Mouse (Mus musculus) adrenal gland, postnatal 10 days (tissue): Measurements from ENCODE around the gene Gpx3. TPM values are rescaled to one million over a fixed set of nuclear protein-coding genes. Genes with fewer than 3 reads are reported as not detected.
A peak's percentile ranks its signal among the peaks of the same experiment; 100 is the strongest.
"Not testable (repeated sequence)": the region's sequence is repeated elsewhere in the genome, so short reads cannot be mapped to it uniquely, and the experiment has no call there.

Experiments
- DNase-seq: peaks from one replicate; pipeline ENCODE4 v3.0.0; 2021; ENCODE audit warnings: mixed read lengths
- long read RNA-seq, 2 experiments: library from polyadenylated mRNA; stranded (forward); transcript quantifications; one replicate each; pipeline ENCODE4 v2.0.0; 2021
- total RNA-seq, 2 experiments: library from RNA; stranded (reverse); gene quantifications; 2 replicates each; pipeline ENCODE4 v1.2.3; 2021

Gene Gpx3
- 100 to 1,000 TPM; 116 to 123 TPM for total RNA-seq
- long read RNA-seq, experiment 1, transcript Gpx3-201 (5 exons, 1,594 nt), result major isoform, 151 of 198 reads
- long read RNA-seq, experiment 1, partial matches to known transcripts, result 45 of 198 reads
- long read RNA-seq, experiment 1, other reads (novel, unspliced or antisense), result 1 of 198 reads
- long read RNA-seq, experiment 2, transcript Gpx3-201 (5 exons, 1,594 nt), result major isoform, 696 of 858 reads
- long read RNA-seq, experiment 2, partial matches to known transcripts, result 146 of 858 reads
- long read RNA-seq, experiment 2, other reads (novel, unspliced or antisense), result 13 of 858 reads

DNA sequence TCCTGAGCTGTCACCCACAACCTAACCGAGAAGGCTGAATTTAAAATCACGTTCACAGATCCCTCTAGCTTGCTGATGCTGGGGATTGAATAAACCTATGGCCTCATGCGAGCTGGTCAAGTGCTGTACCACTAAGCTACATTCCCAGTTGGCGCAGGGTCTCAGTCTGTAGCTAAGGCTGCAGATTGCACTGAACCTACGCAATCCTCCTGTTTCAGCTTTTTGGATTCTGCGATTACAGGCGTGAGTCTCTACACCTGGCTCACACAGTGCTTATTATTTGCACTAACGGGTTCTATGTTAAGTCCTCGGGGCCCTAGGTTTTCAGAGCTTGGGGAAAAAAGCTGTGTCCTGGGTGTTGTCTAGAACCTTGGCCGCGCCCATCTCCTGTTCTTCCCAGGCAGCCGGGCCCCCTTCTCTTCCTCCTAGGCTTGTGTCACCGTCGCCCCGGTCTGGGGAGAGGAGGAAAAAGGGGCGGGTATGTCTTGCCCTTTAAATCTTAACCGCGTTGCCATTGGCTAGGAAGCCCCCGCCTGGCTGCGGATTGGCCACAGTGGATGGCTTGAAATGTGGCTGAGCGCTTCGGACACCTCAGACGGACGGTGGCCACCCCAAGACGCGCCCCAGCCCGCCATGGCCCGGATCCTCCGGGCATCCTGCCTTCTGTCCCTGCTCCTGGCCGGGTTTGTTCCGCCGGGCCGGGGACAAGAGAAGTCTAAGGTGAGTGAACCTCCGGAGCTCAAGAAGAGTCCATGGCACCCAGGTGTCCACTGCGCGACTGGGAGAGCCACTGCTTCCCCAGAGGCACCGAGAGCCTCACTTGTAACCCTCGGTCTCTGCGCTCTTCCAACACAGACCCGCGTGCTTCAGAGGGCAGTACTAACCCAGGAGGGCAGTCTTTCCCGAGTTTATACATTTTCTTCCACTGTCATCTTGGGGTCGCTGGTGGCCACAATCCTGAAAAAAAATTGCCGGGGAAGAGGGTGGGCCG lies at the start of gene Gpx3:
Gene Gpx3 (plus strand): TSS at position 121 of the 991 bp plus-strand sequence.
- peak; percentile 83 for DNase-seq

DNA sequence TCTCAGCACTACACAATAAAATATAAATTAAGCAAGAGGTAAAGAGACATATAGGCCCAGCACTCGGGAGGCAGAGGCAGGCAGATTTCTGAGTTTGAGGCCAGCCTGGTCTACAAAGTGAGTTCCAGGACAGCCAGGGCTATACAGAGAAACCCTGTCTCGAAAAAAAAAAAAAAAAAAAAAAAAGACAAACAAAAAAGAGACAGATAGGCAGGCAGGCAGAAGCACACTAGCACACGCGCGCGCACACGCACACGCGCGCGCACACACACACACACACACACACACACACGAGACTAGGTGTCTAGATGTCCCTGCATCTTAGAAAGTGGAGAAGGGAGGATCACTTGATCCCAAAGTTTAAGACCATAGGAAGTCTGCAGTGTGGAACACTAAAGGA lies 43.4 kb upstream of the Gpx3 start:
- DNase-seq, result not testable (repeated sequence)

DNA sequence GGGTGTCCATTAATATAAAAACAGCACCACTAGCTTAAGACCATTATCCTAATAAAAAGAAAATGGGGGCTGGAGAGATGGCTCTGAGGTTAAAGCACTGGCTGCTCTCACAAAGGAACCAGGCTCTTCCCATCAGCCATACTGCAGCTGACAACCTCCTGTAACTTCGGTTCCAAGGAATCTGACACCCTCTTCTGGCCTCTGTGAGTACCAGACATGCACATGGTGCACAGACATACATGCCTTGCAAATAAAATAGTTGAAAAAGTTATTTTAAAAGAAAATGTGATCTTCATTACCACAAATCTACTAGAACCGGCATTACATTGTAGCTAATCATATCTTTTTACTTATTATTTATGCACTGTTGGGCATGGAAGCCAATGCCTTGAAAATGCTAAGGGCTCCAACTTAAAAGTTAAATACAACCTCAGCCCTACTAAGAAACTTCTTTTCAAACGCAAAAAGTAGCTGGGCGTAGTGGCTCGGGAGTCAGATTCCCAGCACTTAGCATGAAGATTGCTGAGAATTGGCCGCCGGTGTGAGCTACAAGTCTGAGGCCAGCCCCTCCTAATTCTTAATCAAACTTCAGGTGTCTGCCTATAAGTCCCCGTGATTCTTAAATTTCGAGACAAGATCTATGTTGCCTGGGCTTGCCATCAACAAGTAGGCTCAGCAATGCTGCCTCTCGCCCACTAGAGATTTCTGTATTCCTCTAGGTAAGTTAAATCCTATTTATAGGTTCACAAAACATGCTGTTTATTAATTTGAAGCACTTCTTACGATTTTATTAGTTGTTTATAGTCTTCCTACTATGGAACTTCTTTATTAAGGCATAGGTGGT lies 42.7 kb upstream of the Gpx3 start:
- DNase-seq, result no peak

DNA sequence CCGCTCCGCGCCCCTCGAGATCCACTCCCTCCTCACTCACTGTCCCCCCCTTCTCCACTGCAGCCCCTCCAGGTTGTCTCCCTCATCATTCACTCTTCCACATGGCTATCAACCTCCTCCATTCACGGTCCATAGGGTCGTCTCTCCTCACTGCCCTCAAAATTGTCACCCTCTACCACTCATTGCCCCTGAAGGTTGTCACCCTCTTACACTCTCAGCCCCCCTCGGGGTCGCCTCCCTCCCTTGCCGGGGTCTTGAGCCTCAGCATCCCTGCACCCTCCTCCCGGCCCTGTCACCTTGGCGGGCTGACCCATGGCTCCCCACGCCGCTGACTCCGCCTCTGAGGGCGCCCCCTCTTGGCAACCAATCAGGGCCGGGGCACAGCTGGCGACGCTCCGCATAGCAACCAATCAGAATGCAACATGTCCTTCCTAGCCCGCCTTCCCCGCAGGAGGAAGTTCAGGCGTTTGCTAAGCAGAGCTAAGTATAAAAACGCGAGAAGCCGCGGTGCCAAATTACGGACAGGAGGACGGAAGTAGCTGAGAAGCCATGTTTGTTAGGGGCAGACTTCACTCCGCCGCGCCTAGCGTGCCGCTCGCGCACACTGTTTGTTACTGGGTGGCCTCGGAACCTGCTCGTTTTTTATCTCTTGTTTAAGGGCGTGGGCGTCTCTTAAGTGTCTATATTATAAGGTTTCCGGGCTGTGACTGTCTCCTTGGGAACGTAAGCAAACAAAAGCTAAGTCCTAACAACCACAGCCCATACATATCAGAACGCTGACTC lies 41.8 kb upstream of the Gpx3 start, which contains the start of gene Lyrm7:
Gene Lyrm7 (minus strand): TSS at position 661 of the 783 bp plus-strand sequence.
- peak; percentile 96 for DNase-seq

DNA sequence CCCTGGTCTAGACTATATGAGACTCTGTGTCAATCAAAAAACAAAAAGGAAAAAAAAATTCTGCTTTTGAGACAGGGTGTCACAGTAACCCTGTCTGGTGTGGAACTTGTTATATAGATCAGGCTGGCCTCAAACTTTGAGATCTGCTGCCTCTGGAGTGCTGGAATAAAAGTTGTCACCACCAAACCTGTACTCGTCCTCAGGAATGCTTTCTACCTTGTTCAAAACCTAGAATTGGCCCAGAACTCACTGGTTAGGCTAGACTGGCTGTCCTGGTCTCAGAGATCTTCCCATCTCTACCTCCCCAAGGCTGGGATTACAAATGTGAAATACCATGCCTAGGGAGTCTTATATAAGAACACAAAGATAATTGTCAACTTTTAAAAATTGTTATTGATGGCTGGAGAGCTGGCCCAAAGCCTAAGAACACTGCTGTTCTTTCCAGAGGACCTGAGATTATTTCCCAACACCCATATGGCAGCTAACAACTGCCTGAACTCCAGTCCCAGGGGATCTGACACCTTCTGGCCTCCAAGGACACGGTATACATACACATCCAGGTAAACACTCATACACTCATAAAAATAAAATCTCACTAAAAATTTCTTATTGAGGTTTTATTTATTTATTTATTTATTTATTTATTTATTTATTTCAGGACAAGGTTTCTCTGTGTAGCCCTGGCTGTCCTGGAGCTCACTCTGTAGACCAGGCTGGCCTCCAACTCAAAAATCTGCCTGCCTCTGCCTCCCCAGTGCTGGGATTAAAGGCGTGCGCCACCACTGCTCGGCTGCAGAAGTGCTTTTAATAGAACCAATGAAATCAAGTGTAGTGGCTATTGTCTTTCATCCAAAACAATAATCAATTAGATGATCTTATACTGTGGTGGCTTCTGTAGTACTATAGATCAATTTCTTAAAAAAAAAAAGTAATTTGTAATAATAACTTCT lies 40.5 kb upstream of the Gpx3 start:
- DNase-seq, result no peak

DNA sequence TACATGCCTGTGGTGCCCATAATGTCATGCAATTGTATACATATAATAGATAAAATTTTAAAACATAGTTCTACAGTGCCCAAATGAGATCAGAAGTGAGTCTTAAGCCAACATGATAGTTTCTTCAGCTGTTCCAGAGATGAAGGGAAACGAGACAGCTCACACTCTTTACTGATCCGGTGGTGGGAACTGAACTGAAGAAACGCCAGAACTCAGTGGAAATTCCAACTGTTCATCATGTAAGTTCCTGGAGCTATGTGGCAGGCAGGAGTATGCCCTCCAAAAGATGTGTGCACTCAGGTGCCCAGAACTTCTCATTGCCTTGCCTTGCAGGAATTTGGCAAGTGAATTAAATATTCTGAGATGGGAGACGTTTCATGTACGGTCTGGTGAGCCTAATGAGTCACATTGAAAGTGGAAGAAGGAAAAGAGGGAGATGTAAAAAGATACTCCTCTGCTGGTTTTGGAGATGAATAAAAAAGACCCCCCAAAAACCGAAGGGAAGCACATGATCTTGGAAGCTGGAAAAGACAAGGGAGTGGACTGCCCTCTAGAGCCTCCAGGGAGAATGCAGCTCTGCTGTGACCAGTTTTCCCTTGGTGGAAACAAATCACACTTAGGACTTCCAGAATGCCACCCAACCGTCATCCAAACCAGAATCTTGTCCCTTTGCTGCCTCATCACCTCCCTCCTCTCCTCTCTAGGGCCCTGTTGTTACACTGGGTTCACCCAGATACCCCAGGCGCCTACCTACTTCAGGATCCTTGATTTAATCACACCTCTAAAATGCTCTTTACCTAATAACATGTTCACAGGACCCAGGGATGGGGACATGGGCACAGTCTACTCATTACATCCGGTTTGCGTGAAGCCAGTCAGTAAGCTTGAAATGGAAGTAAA lies 39.4 kb upstream of the Gpx3 start:
- DNase-seq, result peak; percentile 62

DNA sequence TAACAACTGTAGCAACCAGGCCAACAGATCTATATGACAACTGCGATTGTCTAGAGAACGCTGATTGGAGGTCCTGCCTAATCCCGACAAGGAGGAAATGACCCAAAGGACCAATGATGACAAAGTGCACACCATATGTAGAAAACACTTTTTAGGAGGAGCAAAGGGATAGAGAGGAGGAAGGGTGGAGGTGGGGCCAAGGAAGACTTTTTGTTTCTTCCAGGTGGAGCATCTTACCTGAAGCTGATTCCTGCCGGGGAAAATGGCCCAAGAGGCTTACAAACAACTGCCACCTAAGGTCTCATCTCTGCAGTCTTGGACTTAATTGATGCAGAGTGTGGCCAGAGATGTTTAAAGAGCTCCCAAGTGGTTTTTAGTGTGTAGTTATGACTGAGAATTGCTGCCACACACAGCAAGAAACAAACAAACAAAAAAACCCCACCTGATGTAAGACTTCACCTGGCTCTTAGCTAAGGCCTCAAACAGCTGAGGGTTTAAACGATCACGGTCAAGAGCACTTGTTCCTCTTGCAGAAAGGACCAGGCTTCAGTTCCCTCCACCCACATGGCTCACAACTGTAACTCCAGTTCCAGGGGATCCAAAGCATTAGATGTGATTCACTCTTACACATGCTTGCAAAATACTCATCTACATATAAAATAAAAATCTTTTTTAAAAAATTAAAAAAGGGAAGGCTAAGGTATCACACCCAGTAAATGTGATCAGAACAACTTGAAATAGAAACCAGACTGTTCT lies 36.7 kb upstream of the Gpx3 start:
- no peak for DNase-seq

DNA sequence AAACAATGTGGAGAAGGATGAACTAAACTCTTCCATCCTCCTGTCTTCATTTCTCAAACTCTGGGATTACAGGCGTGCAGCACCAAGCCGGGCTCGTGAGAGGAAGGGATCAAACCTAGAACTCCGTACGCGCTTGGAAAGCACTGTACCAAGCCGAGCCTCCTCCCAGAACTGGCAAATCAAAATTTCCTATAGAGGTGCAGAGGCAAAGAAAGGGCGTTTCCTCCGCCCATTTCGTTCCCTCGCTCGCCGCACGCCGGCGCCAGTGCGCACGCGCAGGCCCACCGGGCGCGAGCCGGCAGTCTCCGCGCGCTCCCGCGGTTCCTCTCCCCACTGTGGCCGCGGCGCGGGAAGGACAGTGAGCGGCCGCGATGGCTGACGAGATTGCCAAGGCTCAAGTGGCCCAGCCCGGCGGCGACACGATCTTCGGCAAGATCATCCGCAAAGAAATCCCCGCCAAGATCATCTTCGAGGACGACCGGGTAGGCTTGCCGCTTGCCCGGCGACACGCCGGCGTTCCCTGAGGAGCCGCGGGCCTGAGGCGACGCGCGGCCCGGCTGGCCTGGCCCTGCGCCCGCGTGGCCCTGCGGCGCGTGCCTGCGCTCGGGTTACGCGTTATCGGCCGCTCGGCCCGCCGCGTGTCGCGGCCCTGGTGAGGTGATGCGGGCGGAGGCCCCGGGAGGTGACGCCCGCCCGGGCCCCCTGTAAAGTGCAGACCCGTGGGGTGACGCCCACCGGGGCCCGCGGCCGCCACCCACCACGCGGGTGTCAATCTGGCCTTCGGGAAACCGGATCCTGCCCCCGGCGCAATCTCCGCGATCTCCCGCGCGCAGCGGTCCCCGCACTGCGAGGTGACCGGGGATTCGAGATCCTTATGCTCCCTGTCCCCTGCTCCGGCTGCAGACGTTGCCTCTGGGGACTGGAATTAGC lies 35.9 kb upstream of the Gpx3 start, which contains the start of gene Hint1:
Gene Hint1 (plus strand): TSS at position 265 of the 930 bp plus-strand sequence.
- peak; percentile 97 for DNase-seq

DNA sequence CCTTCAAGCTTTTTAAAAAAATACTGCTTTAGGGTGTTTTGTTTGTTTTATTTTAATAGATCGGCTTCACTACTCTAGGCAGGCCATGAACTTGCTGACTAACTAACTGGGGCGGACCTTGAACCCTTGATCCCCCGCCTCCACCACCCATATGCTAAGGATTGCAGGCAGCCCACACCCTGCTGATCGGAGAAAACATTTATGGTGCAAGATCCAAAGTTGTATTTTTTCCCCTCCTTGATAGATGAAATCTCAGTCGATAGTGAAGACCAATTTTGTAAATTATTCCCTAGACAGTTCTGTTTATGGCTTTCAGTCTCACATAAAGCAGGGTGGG lies 35.2 kb upstream of the Gpx3 start:
- DNase-seq, result peak; percentile 58

DNA sequence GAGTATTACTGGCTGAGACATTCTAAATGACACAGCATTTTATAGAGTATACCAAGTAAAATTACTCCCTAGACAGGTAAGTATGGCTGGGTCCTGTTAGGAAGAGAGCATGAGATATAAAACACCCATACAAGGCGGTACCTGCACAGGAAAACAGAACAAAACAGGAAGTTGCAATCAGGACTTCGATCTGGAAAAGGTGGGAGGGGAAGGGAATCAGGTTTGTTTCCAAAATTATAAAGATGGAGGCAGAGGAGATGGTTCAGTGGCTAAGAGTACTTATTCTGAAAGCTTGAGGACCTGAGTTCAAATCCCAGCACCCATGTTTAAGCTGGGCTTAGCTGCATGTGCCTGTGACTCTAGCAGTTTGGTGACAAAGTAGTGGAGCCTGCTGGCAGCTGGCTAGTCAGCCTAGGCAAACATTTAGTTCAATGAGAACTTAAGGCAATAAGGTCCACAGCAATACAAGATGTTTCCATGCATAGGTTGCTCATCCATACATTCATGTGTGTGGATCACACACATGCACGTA lies 34.3 kb upstream of the Gpx3 start:
- no peak for DNase-seq

DNA sequence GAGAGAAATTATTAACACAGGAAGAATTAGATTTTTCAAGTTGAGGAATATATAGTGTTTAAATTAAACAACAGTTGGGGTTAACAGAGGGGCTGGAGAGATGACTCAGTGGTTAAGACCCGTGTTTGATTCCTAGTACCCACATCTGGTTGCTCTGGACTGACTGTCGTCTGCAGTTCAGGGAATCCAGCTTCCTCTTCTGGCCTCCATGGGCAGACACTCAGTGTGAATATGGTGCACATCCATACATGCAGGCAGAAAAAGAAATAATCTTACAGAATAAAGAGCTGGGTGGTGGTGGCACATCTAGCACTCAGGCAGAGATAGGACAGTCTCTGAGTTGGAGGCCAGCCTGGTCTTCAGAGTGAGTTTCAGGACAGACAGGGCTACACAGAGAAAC lies 33.8 kb upstream of the Gpx3 start:
- no peak for DNase-seq

DNA sequence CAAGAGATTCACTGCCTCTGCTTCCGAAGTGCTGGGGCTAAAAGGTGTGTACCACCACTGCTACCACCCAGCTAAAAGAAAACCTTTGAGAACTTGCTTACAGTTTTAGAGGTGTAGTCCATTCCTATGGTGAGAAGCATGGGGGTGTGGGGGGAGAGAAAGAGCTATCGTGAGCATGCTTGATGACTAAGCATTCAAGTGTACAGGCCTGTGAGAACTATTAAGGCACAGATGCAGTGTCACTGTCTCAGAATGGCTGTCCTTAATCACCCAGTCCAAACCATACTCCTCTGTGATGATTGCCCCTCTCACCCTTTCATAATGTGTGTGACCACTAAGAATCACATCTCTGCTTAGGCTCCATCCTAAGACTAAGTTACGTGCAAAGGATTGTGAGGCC lies 32.9 kb upstream of the Gpx3 start:
- DNase-seq, result no peak

DNA sequence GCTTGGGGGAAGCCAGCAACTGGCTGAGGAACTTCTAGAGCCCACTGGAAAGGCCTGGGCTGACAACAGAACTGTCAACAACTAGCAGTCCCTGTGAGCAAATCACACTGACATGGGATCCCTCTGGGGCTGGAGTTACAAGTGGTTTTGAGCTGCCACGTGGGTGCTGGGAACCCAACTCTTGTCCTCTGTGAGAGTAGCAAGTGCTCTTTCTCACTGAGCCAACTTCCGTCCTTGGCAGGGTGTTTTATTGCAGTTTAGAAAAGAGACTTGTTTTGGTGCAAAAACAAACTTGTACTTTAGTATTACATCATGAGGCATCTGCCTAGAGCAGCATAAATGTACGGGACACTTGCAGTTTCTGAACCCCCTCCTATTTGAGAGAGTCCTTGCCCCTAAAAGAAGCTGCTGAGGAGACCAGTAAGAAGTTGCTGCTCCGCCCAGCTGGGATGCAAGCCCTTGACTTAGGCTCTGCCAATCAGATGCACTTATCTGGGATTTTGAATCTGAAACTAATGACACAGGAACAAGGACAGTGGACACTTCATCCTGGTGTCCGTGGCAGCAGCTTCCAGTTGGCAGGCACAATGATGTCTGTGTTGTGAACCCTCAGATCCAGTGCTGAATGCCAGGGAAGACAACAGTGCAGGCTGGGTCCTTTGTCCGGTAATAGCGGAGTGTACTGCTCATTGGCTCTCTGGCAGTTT lies 30.3 kb upstream of the Gpx3 start:
- peak; percentile 53 for DNase-seq

DNA sequence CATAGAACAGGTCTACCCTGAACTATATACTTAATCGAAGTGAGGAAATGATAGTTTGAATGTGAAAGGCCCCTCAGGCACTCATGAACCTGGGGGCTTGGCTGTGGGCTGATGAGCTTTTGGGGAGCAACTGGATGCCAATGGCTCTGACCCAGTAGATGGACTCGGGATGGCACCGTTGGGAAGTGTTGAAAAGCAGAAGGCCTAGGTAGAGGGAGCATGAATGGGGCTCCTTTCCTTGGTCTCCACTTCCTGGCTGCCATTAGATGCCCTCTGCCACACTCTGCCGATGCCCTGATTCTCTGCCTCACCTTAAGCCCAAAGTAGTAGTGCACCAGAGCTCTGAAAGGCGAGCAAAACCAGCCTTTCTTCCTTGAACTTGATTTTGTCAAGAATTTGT lies 26.2 kb upstream of the Gpx3 start:
- no peak for DNase-seq

DNA sequence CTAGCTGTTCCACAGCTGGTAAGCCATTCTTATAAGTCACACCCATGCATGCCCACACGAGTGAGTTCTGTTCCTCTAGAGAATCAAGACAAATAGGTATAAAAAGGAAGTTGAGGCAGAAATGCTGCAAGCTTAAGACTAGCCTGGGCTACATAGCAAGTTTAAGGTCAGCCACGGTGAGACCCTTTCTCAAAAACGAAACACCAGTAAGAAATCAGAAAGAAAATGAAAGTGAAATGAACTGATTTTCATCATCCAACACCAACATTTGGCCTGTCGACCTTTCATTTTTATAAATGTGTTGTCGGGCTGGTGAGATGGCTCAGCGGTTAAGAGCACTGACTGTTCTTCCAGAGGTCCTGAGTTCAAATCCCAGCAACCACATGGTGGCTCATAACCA lies 23.4 kb upstream of the Gpx3 start:
- DNase-seq, result no peak

DNA sequence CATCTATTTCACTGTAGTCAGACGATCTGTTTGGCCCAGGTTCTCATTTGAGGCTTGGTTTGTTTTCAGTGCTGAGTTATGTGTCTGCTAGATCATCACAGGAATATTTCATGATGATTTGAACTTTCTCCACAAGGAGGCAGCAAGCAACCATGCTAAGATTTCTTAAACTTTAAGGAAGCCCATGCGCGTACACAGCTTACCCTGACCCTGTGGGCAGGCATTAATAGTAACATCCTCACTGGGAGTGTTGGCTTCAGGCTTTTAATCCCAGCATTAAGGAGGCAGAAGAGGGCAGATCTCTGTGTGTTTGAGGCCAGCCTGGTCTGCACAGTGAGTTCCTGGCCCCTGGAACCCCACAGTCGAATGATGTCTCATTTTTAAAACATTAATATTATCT lies 22.8 kb upstream of the Gpx3 start:
- peak; percentile 72 for DNase-seq
